Mouse (Mus musculus) testis, adult 2 months (tissue): ENCODE results near the gene Vmn1r223. TPM values are rescaled to one million over a fixed set of nuclear protein-coding genes. Genes with fewer than 3 reads are reported as not detected.
A peak's percentile ranks its signal among the peaks of the same experiment; 100 is the strongest.

ENCODE experiments used
- H3K27ac ChIP-seq: fragments of 200-500 bp; 2 replicates; pipeline ENCODE4 v1.5.1; 2012; ENCODE audit warnings: low read depth, low read length; ENCODE audit not compliant: control insufficient read depth, insufficient read depth
- H3K27me3 ChIP-seq: fragments of 200-500 bp; 2 replicates; pipeline ENCODE4 v1.6.1; 2012; ENCODE audit warnings: mild to moderate bottlenecking, low read length, moderate library complexity; ENCODE audit not compliant: control insufficient read depth, insufficient read depth
- H3K36me3 ChIP-seq: fragments of 200-500 bp; 2 replicates; pipeline ENCODE4 v1.6.1; 2012; ENCODE audit warnings: mild to moderate bottlenecking, low read length; ENCODE audit not compliant: control insufficient read depth, insufficient read depth
- H3K4me1 ChIP-seq: fragments of 200-500 bp; 2 replicates; pipeline ENCODE4 v1.6.1; 2012; ENCODE audit warnings: low read length; ENCODE audit not compliant: control insufficient read depth, insufficient read depth
- H3K4me3 ChIP-seq: fragments of 200-500 bp; 2 replicates; pipeline ENCODE4 v1.5.1; 2012; ENCODE audit warnings: low read depth, mild to moderate bottlenecking, low read length, moderate library complexity, mixed read lengths; ENCODE audit not compliant: control insufficient read depth
- CTCF ChIP-seq: fragments of 200-500 bp; IDR thresholded peaks from 2 replicates; pipeline ENCODE4 v1.5.1; 2012; ENCODE audit warnings: low read depth, mild to moderate bottlenecking, inconsistent platforms, low read length, moderate library complexity; ENCODE audit not compliant: control insufficient read depth, insufficient read depth, insufficient replicate concordance
- POLR2A ChIP-seq: fragments of 200-500 bp; IDR thresholded peaks from 2 replicates; pipeline ENCODE4 v1.6.1; 2012; ENCODE audit warnings: low read depth, mild to moderate bottlenecking, inconsistent platforms, low read length, moderate library complexity; ENCODE audit not compliant: control insufficient read depth
- polyA plus RNA-seq: library from polyadenylated mRNA; depleted of rRNA; stranded (reverse); fragments of >200 nt; gene quantifications from 2 replicates; pipeline ENCODE4 v1.2.3, GENCODE M21; 2012

The Vmn1r223 gene
- polyA plus RNA-seq, 1 experiment, result not detected

GRCm38 (mm10) chr13:23270321-23271101, 23.6 kb downstream of the Vmn1r223 start:
- H3K4me1 ChIP-seq, result no peaks in the 10 kb centered on the region; the same call in 1 of the 2 replicates
- no peaks in the 10 kb centered on the region for H3K27me3 ChIP-seq
- H3K4me3 ChIP-seq, result no peak overlapping the region; the same call in 1 of the 2 replicates
- TF ChIP-seq POLR2A (no peak), CTCF (no peak)
- no peaks in the 10 kb centered on the region for H3K36me3 ChIP-seq
- no peak overlapping the region for H3K27ac ChIP-seq

- TF ChIP-seq CTCF (no peak), POLR2A (no peak)
- Histone ChIP-seq H3K4me3 (no peak overlapping the region), H3K27ac (no peak overlapping the region), H3K4me1 (no peaks in the 10 kb centered on the region), H3K36me3 (no peaks in the 10 kb centered on the region), H3K27me3 (no peaks in the 10 kb centered on the region)
Measured at GRCm38 (mm10) chr13:23279576-23279975, 32.6 kb downstream of the Vmn1r223 start.

DNA sequence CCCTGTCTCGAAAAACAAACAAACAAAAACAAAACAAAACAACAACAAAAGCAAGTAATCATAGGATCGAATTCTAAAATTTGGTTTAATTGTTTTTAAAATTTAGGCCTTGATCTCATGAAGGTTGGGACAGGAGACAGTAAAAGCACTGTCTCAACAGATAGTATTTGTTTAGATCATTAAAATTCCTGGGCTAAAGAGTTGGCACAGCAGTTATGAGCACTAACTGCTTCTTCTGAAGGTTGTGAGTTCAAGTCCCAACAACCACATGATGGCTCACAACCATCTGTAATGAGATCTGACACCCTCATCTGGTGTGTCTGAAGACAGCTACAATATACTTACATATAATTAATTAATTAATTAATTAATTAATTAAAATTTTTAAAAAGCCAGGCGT, 33.1 kb downstream of the Vmn1r223 start:
- TF ChIP-seq POLR2A, result no peak
- TF ChIP-seq CTCF, result no peak
- no peak overlapping the region for H3K27ac ChIP-seq
- no peak overlapping the region for H3K4me3 ChIP-seq

GRCm38 (mm10) chr13:23285191-23285920, 38.4 kb downstream of the Vmn1r223 start:
- Histone ChIP-seq H3K4me1 (peaks cover 10% of the 10 kb centered on the region), H3K4me3 (no peak overlapping the region), H3K36me3 (no peaks in the 10 kb centered on the region), H3K27ac (no peak overlapping the region), H3K27me3 (peaks cover 4% of the 10 kb centered on the region; the same call in 1 of the 2 replicates)
- TF ChIP-seq POLR2A (no peak), CTCF (no peak)

More for the DNA sequence above, 33.1 kb downstream of the Vmn1r223 start:
- Histone ChIP-seq H3K4me1 (no peaks in the 10 kb centered on the region), H3K27me3 (no peaks in the 10 kb centered on the region), H3K36me3 (no peaks in the 10 kb centered on the region)

- H3K27ac ChIP-seq, result no peak overlapping the region
- peaks cover 10% of the 10 kb centered on the region for H3K4me1 ChIP-seq
- H3K4me3 ChIP-seq, result peak overlapping the region; percentile 20; the same call in 1 of the 2 replicates
- H3K27me3 ChIP-seq, result peaks cover 4% of the 10 kb centered on the region; the same call in 1 of the 2 replicates
- H3K36me3 ChIP-seq, result no peaks in the 10 kb centered on the region
- TF ChIP-seq CTCF, result no peak
- no peak for TF ChIP-seq POLR2A
Measured at GRCm38 (mm10) chr13:23285921-23286720, 39.2 kb downstream of the Vmn1r223 start.

DNA sequence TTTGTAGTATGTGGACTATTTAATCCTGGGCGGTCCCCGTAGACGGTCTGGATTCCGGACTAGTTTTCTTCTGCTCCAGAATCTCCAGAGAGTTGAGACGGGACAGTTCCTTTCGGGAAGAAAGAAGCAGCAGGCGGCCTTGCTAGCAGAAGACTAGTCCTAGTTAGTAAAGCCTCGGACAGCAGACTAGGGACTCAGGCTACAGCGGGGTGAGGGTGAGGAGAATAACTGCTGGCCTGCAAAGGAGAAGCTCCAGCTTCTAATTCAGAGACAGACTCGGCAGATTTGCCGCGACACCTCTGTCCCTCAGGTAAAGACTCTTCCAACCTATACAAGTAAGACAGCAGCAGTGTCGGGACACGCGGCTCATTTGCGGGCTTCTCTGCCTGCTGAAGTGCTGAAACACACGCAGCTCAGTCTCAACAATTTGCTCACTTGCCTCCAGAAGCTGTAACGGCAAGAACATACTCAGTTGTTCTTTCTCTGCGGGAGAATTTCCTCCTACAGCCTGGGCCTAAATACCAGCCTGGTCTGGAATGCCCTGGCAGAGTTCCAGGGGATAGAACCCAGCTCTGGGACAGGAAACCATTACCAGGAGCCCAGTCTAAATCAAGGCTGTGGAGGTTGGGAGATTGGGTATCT, 39.9 kb downstream of the Vmn1r223 start:
- TF ChIP-seq POLR2A (no peak), CTCF (no peak)
- H3K4me1 ChIP-seq, result peaks cover 10% of the 10 kb centered on the region
- H3K27me3 ChIP-seq, result peaks cover 4% of the 10 kb centered on the region; the same call in 1 of the 2 replicates
- H3K27ac ChIP-seq, result no peak overlapping the region
- H3K36me3 ChIP-seq, result no peaks in the 10 kb centered on the region
- no peak overlapping the region; the same call in 1 of the 2 replicates for H3K4me3 ChIP-seq

DNA sequence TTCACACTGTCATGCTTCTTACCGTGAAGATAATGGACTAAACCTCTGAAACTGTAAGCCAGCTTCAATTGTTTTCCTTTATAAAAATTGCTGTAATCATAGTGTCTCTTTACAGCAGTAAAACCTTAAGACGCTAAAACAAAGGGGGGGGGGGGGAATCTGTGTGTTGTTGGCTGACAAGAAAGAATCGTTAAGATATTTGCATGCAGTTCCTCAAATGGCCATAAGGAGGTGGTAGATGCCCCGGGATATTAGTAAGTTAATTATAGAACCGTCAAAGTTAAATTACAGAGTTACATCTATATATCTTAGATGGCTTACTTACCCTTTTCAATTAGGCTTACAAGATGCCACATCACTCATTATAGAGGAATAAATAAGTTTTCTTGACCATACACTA, 50.8 kb downstream of the Vmn1r223 start:
- Histone ChIP-seq H3K4me3 (no peak overlapping the region), H3K27ac (no peak overlapping the region), H3K36me3 (no peaks in the 10 kb centered on the region), H3K27me3 (no peaks in the 10 kb centered on the region), H3K4me1 (peaks cover 6% of the 10 kb centered on the region)
- TF ChIP-seq CTCF (no peak), POLR2A (no peak)
